In the genomic region with DNA sequence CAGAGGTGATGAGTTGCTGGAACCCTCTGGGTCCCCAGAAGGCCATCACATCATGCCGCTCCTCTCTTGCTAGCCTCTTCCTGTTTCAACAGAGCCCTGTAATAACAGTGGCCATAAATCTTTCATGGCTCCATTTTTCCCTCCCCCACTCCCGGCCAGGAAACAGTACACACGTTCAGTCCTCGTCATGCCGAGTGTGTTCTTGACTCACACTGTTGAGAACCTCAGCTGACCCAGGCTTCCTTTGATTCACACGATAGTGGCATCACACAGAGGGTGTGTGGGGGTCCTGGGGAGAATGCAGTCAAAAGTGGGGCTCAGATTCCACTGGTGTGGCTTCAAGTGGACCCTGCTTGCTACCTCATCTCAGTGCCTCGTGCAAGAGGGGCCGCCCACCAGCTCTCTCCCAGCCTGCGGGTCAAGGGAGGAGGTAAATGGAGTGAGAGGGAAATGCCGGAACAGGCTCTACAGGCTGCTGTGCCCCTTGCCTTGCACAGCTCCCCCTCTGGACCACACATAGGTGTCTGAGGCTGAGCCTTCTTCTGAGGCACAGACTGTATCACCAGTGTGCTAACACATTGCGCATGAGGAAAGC, we compare ENCODE assay signal across 10 mouse cellular contexts. TPM values are rescaled to one million over a fixed set of nuclear protein-coding genes. Genes with fewer than 3 reads are reported as not detected.
DNase-seq lines count a peak whose midpoint lies in the region; ATAC-seq lines count a peak whose summit lies in the region.
"Had no signal": no experiment of that assay in that cellular context is flagged by ENCODE, and none has a peak within 500 bp of the region (broad histone marks: within the 10 kb centered on the region; RNA-seq: fewer than 3 reads in every experiment).

No protein-coding gene starts in this region.

- WGBS in hindbrain, embryonic 12.5 days: 72% methylated on average over 11 of the region's 11 CpGs
- 55% methylated on average over 11 of the region's 11 CpGs for WGBS in hindbrain, embryonic 16.5 days
- 23% methylated on average over 11 of the region's 11 CpGs for WGBS in intestine, embryonic 16.5 days
- WGBS in forebrain, embryonic 12.5 days: 71% methylated on average over 11 of the region's 11 CpGs

- H3K4me2 ChIP-seq in hindbrain, embryonic 12.5 days (replicated peaks): no peak overlapping the region
- no peak overlapping the region for H3K4me2 ChIP-seq in hindbrain, embryonic 16.5 days (ENCODE audit: low read length)
- no peak overlapping the region for H3K4me2 ChIP-seq in intestine, embryonic 16.5 days (ENCODE audit: low read depth, low read length)
- no peak overlapping the region for H3K4me2 ChIP-seq in forebrain, embryonic 12.5 days
- H3K4me2 ChIP-seq: embryonic facial prominence, embryonic 15.5 days had no signal

- no peak overlapping the region for H3K4me3 ChIP-seq in hindbrain, embryonic 12.5 days
- no peak overlapping the region for H3K4me3 ChIP-seq in hindbrain, embryonic 16.5 days (ENCODE audit: low read length)
- H3K4me3 ChIP-seq in intestine, embryonic 16.5 days (ENCODE audit: low read length): no peak overlapping the region
- H3K4me3 ChIP-seq in forebrain, embryonic 12.5 days (replicated peaks): no peak overlapping the region
- H3K4me3 ChIP-seq: embryonic facial prominence, embryonic 15.5 days had no signal

- no peaks in the 10 kb centered on the region for H3K9me3 ChIP-seq in hindbrain, embryonic 12.5 days (replicated peaks)
- no peaks in the 10 kb centered on the region for H3K9me3 ChIP-seq in hindbrain, embryonic 16.5 days (ENCODE audit: control insufficient read depth, low read length)
- H3K9me3 ChIP-seq in intestine, embryonic 16.5 days (ENCODE audit: control insufficient read depth, low read length): 0 out of 2 replicates have a peak, but pooled peaks cover 5% of the 10 kb centered on the region
- H3K9me3 ChIP-seq in forebrain, embryonic 12.5 days: peaks cover 2% of the 10 kb centered on the region; the same call in 1 of the 2 replicates
- H3K9me3 ChIP-seq: embryonic facial prominence, embryonic 15.5 days had no signal

- peak overlapping the region; percentile 24; the same call in 1 of the 2 replicates for H3K27ac ChIP-seq in hindbrain, embryonic 12.5 days
- no peak overlapping the region for H3K27ac ChIP-seq in hindbrain, embryonic 16.5 days (ENCODE audit: low read depth, low read length)
- peak overlapping the region; percentile 48; the same call in 1 of the 2 replicates for H3K27ac ChIP-seq in intestine, embryonic 16.5 days (ENCODE audit: low read length)
- no peak overlapping the region for H3K27ac ChIP-seq in forebrain, embryonic 12.5 days
- H3K27ac ChIP-seq: embryonic facial prominence, embryonic 15.5 days had no signal

- peaks cover 2% of the 10 kb centered on the region; the same call in 1 of the 2 replicates for H3K36me3 ChIP-seq in hindbrain, embryonic 12.5 days
- peaks cover 3% of the 10 kb centered on the region; the same call in 1 of the 2 replicates for H3K36me3 ChIP-seq in hindbrain, embryonic 16.5 days (ENCODE audit: control insufficient read depth, insufficient read depth, low read length)
- peaks cover 3% of the 10 kb centered on the region; the same call in 1 of the 2 replicates for H3K36me3 ChIP-seq in intestine, embryonic 16.5 days (ENCODE audit: control insufficient read depth, insufficient read depth, low read length)
- 0 out of 2 replicates have a peak, but pooled peaks cover 4% of the 10 kb centered on the region for H3K36me3 ChIP-seq in forebrain, embryonic 12.5 days (replicated peaks)

- no peak overlapping the region for H3K9ac ChIP-seq in hindbrain, embryonic 12.5 days
- no peak overlapping the region for H3K9ac ChIP-seq in hindbrain, embryonic 16.5 days (ENCODE audit: low read depth, low read length)
- H3K9ac ChIP-seq in intestine, embryonic 16.5 days (ENCODE audit: low read depth, low read length): no peak overlapping the region
- H3K9ac ChIP-seq in forebrain, embryonic 12.5 days: no peak overlapping the region
- H3K9ac ChIP-seq: embryonic facial prominence, embryonic 15.5 days had no signal

- no peak for ATAC-seq in hindbrain, embryonic 12.5 days (ENCODE audit: low FRiP score)
- ATAC-seq in hindbrain, embryonic 16.5 days: no peak
- ATAC-seq in intestine, embryonic 16.5 days: peak; percentile 18; the same call in 1 of the 2 replicates
- ATAC-seq in megakaryocyte progenitor cell, adult 5-6 weeks (replicated peaks; ENCODE audit: poor library complexity): peak; percentile 35
- ATAC-seq in megakaryocyte-erythroid progenitor cell, adult 5-6 weeks (replicated peaks; ENCODE audit: low FRiP score, low TSS enrichment, poor library complexity, severe bottlenecking): no peak
- no peak for ATAC-seq in forebrain, embryonic 12.5 days (ENCODE audit: low FRiP score)

- H3K4me1 ChIP-seq in hindbrain, embryonic 12.5 days: peaks cover 44% of the 10 kb centered on the region
- peaks cover 19% of the 10 kb centered on the region for H3K4me1 ChIP-seq in hindbrain, embryonic 16.5 days (ENCODE audit: control insufficient read depth, insufficient read depth, low read depth, low read length)
- H3K4me1 ChIP-seq in intestine, embryonic 16.5 days (ENCODE audit: control insufficient read depth, insufficient read depth, low read length): peaks cover 18% of the 10 kb centered on the region
- H3K4me1 ChIP-seq in forebrain, embryonic 12.5 days: peaks cover 33% of the 10 kb centered on the region

- peak; percentile 58 for DNase-seq in adrenal gland, postnatal 10 days
- DNase-seq in gastrocnemius, adult 18-20 months (ENCODE audit: low spot score): no peak
- DNase-seq: lung, postnatal 36 days had no signal

- no peaks in the 10 kb centered on the region for H3K27me3 ChIP-seq in hindbrain, embryonic 12.5 days
- H3K27me3 ChIP-seq in hindbrain, embryonic 16.5 days (replicated peaks; ENCODE audit: control insufficient read depth, insufficient read depth, low read length): no peaks in the 10 kb centered on the region; the same call in 1 of the 2 replicates
- no peaks in the 10 kb centered on the region for H3K27me3 ChIP-seq in intestine, embryonic 16.5 days (replicated peaks; ENCODE audit: control insufficient read depth, insufficient read depth, low read length)
- H3K27me3 ChIP-seq in forebrain, embryonic 12.5 days: peaks cover 15% of the 10 kb centered on the region; the same call in 1 of the 2 replicates

RNA-seq across cellular contexts. Expression of a gene that starts 2.9 kb away (rescaled TPM):
- polyA plus RNA-seq in hindbrain, embryonic 12.5 days (2016; fragmentation: Nextera tagmentation; extraction: Ambion mirVana): 32.9 and 38.2 TPM in 2 replicates
- polyA plus RNA-seq in hindbrain, embryonic 16.5 days (2015; fragmentation: Nextera tagmentation; extraction: Ambion mirVana): 11.1 and 17.7 TPM in 2 replicates
- total RNA-seq in adrenal gland, postnatal 10 days (2021): 10 to 100 TPM; 42.5 to 51.3 TPM
- polyA plus RNA-seq in intestine, embryonic 16.5 days (2015; fragmentation: Nextera tagmentation; extraction: Ambion mirVana): 4.9 and 5.4 TPM in 2 replicates
- total RNA-seq in megakaryocyte progenitor cell, adult 5-6 weeks (2015): 12.1 and 13.0 TPM in 2 replicates
- 21.4 and 21.8 TPM in 2 replicates for total RNA-seq in megakaryocyte progenitor cell, adult 5-6 weeks (2017)
- total RNA-seq in megakaryocyte-erythroid progenitor cell, adult 5-6 weeks (2014; fragmentation: Nextera tagmentation): 26.5 and 33.4 TPM in 2 replicates
- total RNA-seq in megakaryocyte-erythroid progenitor cell, adult 5-6 weeks (2017): 15.0 and 31.4 TPM in 2 replicates
- 30.6 and 30.8 TPM in 2 replicates for polyA plus RNA-seq in forebrain, embryonic 12.5 days (2016; fragmentation: Nextera tagmentation; extraction: Ambion mirVana)
- 10 to 100 TPM; 20.6 to 21.9 TPM for total RNA-seq in gastrocnemius, adult 18-20 months (2021)

RNA-seq across cellular contexts. Expression of a gene that starts 39.6 kb away (rescaled TPM):
- 0.40 and 0.54 TPM in 2 replicates for polyA plus RNA-seq in hindbrain, embryonic 12.5 days (2016; fragmentation: Nextera tagmentation; extraction: Ambion mirVana)
- polyA plus RNA-seq in hindbrain, embryonic 16.5 days (2015; fragmentation: Nextera tagmentation; extraction: Ambion mirVana): 0.27 and 0.31 TPM in 2 replicates
- 1 to 10 TPM; 2.3 to 6.1 TPM for total RNA-seq in adrenal gland, postnatal 10 days (2021)
- 0.09 and 0.11 TPM in 2 replicates for polyA plus RNA-seq in intestine, embryonic 16.5 days (2015; fragmentation: Nextera tagmentation; extraction: Ambion mirVana)
- total RNA-seq in megakaryocyte progenitor cell, adult 5-6 weeks (2015): not detected in 2 replicates
- total RNA-seq in megakaryocyte progenitor cell, adult 5-6 weeks (2017): not detected in 2 replicates
- total RNA-seq in megakaryocyte-erythroid progenitor cell, adult 5-6 weeks (2014; fragmentation: Nextera tagmentation): not detected in 2 replicates
- total RNA-seq in megakaryocyte-erythroid progenitor cell, adult 5-6 weeks (2017): not detected in 2 replicates
- 0.13 TPM in 1 of 2 replicates, not detected in the other for polyA plus RNA-seq in forebrain, embryonic 12.5 days (2016; fragmentation: Nextera tagmentation; extraction: Ambion mirVana)
- 10 to 100 TPM; 29.8 to 66.9 TPM for total RNA-seq in gastrocnemius, adult 18-20 months (2021)

Comparison
In these comparisons a context has a peak if more than half of its experiments do, and no peak if none do; other contexts are left out.
1. H3K27ac ChIP-seq: peak in hindbrain, embryonic 12.5 days (single experiment) and intestine, embryonic 16.5 days (single experiment); none in hindbrain, embryonic 16.5 days (single experiment) and forebrain, embryonic 12.5 days (single experiment).
2. ATAC-seq: peak in intestine, embryonic 16.5 days (single experiment) and megakaryocyte progenitor cell, adult 5-6 weeks (single experiment); none in hindbrain, embryonic 12.5 days (single experiment), hindbrain, embryonic 16.5 days (single experiment), megakaryocyte-erythroid progenitor cell, adult 5-6 weeks (single experiment) and forebrain, embryonic 12.5 days (single experiment).
3. RNA of a gene that starts 39.6 kb away (total RNA-seq): 29.8 to 66.9 TPM in gastrocnemius, adult 18-20 months; 2.3 to 6.1 TPM in adrenal gland, postnatal 10 days, not detected in megakaryocyte progenitor cell, adult 5-6 weeks and not detected in megakaryocyte-erythroid progenitor cell, adult 5-6 weeks; every median in the first group is over 4 times any median in the second.